Mouse (Mus musculus): ENCODE results near the gene Sez6l2.

GRCm38 (mm10) chr7:126959780-126960179, 9.4 kb downstream of the Sez6l2 start:
- no peak for TF ChIP-seq CTCF (IDR thresholded peaks at IDR 0.05; ENCODE audit: low read depth, low read length)
- TF ChIP-seq POLR2AphosphoS5 (IDR thresholded peaks at IDR 0.05; ENCODE audit: insufficient replicate concordance, low read depth, low read length), result no peak
- TF ChIP-seq GATA1 (IDR thresholded peaks at IDR 0.05; ENCODE audit: borderline replicate concordance, low read length), result no peak

Data from G1E (cell line).